Mouse (Mus musculus) hindbrain, embryonic 14.5 days (tissue): Measurements from ENCODE around the gene Tcea2. TPM values are rescaled to one million over a fixed set of nuclear protein-coding genes. Genes with fewer than 3 reads are reported as not detected.

ENCODE experiments used
- ATAC-seq: fragments of 200-750 bp; cut with Nextera tagmentation; 2 replicates; pipeline ENCODE4 v1.8.0; 2017; ENCODE audit warnings: moderate number of reproducible peaks, mild to moderate bottlenecking, moderate TSS enrichment, moderate library complexity; ENCODE audit not compliant: low FRiP score
- DNase-seq: peaks from one replicate; pipeline ENCODE4 v3.0.0-alpha.2; 2015; ENCODE audit warnings: low spot score
- H3K27ac ChIP-seq: fragments of 300-500 bp; sonication (generic); 2 replicates; pipeline ENCODE4 v1.5.1; 2014; ENCODE audit warnings: mild to moderate bottlenecking, moderate library complexity
- H3K27me3 ChIP-seq: fragments of 300-500 bp; sonication (generic); 2 replicates; pipeline ENCODE4 v1.6.1; 2014; ENCODE audit warnings: mild to moderate bottlenecking, low read length, mixed read lengths; ENCODE audit not compliant: control insufficient read depth, insufficient read depth
- H3K36me3 ChIP-seq: fragments of 300-500 bp; sonication (generic); replicated peaks from 2 replicates; pipeline ENCODE4 v1.6.1; 2014; ENCODE audit not compliant: control insufficient read depth, insufficient read depth
- H3K4me1 ChIP-seq: fragments of 300-500 bp; sonication (generic); replicated peaks from 2 replicates; pipeline ENCODE4 v1.6.1; 2014; ENCODE audit warnings: antibody characterized with exemption, low read length, mixed read lengths; ENCODE audit not compliant: control insufficient read depth, insufficient read depth
- H3K4me2 ChIP-seq: fragments of 300-500 bp; sonication (generic); replicated peaks from 2 replicates; pipeline ENCODE4 v1.6.1; 2014; ENCODE audit warnings: mild to moderate bottlenecking, moderate library complexity
- H3K4me3 ChIP-seq: fragments of 300-500 bp; sonication (generic); replicated peaks from 2 replicates; pipeline ENCODE4 v1.5.1; 2014; ENCODE audit warnings: mild to moderate bottlenecking, low read length
- H3K9ac ChIP-seq: fragments of 300-500 bp; sonication (generic); 2 replicates; pipeline ENCODE4 v1.6.1; 2014
- H3K9me3 ChIP-seq: fragments of 300-500 bp; sonication (generic); 2 replicates; pipeline ENCODE4 v1.6.1; 2016; ENCODE audit warnings: low read length; ENCODE audit not compliant: control insufficient read depth
- WGBS: fragments of 180-500 bp; shearing (Covaris S2); extraction: QIAGEN DNeasy Blood & Tissue Kit; methylation state at CpG from one replicate; pipeline ENCODE4 v1.1.7; 2014; 5-methylcytosine and 5-hydroxymethylcytosine counted together
- polyA plus RNA-seq: library from polyadenylated mRNA; unstranded; fragments of >200 nt; fragmentation: Nextera tagmentation; extraction: Ambion mirVana; gene quantifications from 2 replicates; pipeline ENCODE4 v1.2.1, GENCODE M21; 2014

Tcea2 gene
- polyA plus RNA-seq, 1 experiment from 2014 or later, result 50.4 TPM

- no peaks in the 10 kb centered on the region for H3K36me3 ChIP-seq
- peak within 1 kb of the TSS; percentile 56 for H3K9ac ChIP-seq
- peak within 1 kb of the TSS; percentile 38 for H3K4me3 ChIP-seq
- under 1% methylated on average over 41 of the region's 43 CpGs for WGBS
- DNase-seq (no peak), ATAC-seq (0 out of 2 replicates have a peak, but pooled peaks have one; percentile 26)
- peaks cover 27% of the 10 kb centered on the region for H3K4me1 ChIP-seq
- peak within 1 kb of the TSS; percentile 63 for H3K4me2 ChIP-seq
- peak within 1 kb of the TSS; percentile 47 for H3K27ac ChIP-seq
- H3K9me3 ChIP-seq, result no peaks in the 10 kb centered on the region
- H3K27me3 ChIP-seq, result peaks cover 54% of the 10 kb centered on the region
These were observed 8.8 kb upstream of the Tcea2 start, which contains the start of gene Sox18 for GRCm38 (mm10) chr2:181671326-181671725. Sox18 (minus strand) TSS chr2:181671640.

GRCm38 (mm10) chr2:181671984-181672383 lies 8.1 kb upstream of the Tcea2 start:
- Histone ChIP-seq H3K4me3 (peak overlapping the region; percentile 38; the same call in 1 of the 2 replicates), H3K27ac (no peak overlapping the region), H3K27me3 (peaks cover 54% of the 10 kb centered on the region), H3K4me2 (peak overlapping the region; percentile 63), H3K9me3 (no peaks in the 10 kb centered on the region), H3K4me1 (peaks cover 28% of the 10 kb centered on the region), H3K36me3 (no peaks in the 10 kb centered on the region), H3K9ac (no peak overlapping the region)
- ATAC-seq, result no peak
- DNase-seq, result no peak
- WGBS, result 26% methylated on average over 7 of the region's 7 CpGs

DNA sequence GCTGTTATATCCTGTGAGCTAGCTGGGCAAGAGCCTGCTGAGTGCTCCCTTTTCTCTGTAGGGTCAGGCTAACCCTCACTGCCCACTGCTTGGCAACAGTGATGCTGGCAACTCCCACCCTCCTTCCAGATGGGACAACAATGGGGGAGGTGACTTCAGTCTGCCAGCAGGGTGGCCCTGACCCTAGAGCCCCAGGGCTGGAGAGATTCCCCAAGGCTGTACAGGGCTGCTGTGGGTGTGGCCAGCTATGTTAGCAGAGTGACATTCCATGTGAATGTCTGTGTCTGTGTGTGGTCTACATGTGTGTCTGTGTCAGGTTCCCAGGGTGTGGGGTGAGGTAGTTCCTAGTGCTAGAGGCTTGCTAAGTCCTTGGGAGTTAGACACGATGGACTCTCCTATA lies 6.6 kb upstream of the Tcea2 start:
- H3K4me3 ChIP-seq, result no peak overlapping the region
- peaks cover 28% of the 10 kb centered on the region for H3K4me1 ChIP-seq
- no peak for ATAC-seq
- no peaks in the 10 kb centered on the region for H3K9me3 ChIP-seq
- peaks cover 47% of the 10 kb centered on the region for H3K27me3 ChIP-seq
- H3K4me2 ChIP-seq, result no peak overlapping the region
- H3K9ac ChIP-seq, result no peak overlapping the region
- DNase-seq, result no peak
- 42% methylated on average over 1 of the region's 1 CpGs for WGBS
- no peaks in the 10 kb centered on the region for H3K36me3 ChIP-seq
- no peak overlapping the region for H3K27ac ChIP-seq

DNA sequence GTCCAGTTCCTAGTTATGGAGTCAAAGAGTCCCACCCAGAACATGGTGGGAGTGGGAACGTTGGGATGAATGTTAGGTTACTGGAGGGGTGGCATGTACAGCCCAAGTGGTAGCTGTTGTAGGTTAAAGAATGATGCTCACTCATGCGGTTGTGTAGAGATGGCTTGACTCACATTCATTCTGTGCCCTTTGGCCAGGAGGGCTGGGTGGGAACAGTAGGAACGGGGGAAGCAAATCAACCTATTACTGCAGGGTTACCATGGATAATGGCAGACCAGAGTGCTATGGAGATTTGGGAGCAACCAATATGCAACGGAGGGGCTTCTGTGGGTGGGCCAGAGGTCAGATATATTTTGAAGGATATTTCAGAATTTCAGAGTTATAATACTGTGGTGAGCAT lies 5.2 kb upstream of the Tcea2 start:
- 76% methylated on average over 4 of the region's 4 CpGs for WGBS
- Histone ChIP-seq H3K27me3 (peaks cover 33% of the 10 kb centered on the region), H3K9ac (no peak overlapping the region), H3K36me3 (no peaks in the 10 kb centered on the region), H3K27ac (peak overlapping the region; percentile 22; the same call in 1 of the 2 replicates), H3K9me3 (no peaks in the 10 kb centered on the region), H3K4me1 (peaks cover 28% of the 10 kb centered on the region), H3K4me2 (no peak overlapping the region), H3K4me3 (no peak overlapping the region)
- ATAC-seq, result no peak
- DNase-seq, result no peak

GRCm38 (mm10) chr2:181675454-181675853 lies 4.7 kb upstream of the Tcea2 start:
- DNase-seq (peak; percentile 46), ATAC-seq (no peak)
- peak overlapping the region; percentile 5; the same call in 1 of the 2 replicates for H3K9ac ChIP-seq
- peak overlapping the region; percentile 44 for H3K4me2 ChIP-seq
- no peak overlapping the region for H3K4me3 ChIP-seq
- no peaks in the 10 kb centered on the region for H3K36me3 ChIP-seq
- peaks cover 27% of the 10 kb centered on the region for H3K27me3 ChIP-seq
- WGBS, result 3% methylated on average over 14 of the region's 14 CpGs
- H3K9me3 ChIP-seq, result no peaks in the 10 kb centered on the region
- peak overlapping the region; percentile 59 for H3K27ac ChIP-seq
- peaks cover 23% of the 10 kb centered on the region for H3K4me1 ChIP-seq

DNA sequence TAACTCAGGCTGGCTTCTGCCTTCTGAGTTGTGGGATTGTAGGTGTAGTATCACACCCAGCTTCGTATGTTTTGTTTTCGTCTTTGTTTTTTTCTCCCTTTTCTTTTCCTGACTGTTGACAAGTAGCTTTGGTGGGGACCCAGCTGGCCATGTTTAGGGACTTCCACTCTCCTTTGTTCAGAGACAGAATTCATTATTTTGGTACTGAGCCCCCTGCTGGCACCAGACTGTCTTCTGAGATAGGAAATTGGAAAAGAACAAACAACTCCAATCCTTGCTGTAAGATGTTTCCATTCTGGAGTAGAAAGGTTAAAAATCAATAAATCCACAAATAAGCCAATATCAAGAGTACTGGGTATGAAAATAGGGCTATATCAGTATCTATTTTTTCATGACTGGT lies 3.7 kb upstream of the Tcea2 start:
- Histone ChIP-seq H3K9me3 (no peaks in the 10 kb centered on the region), H3K4me3 (no peak overlapping the region), H3K4me2 (no peak overlapping the region), H3K36me3 (no peaks in the 10 kb centered on the region), H3K4me1 (peaks cover 22% of the 10 kb centered on the region), H3K27ac (peak overlapping the region; percentile 59), H3K27me3 (peaks cover 18% of the 10 kb centered on the region), H3K9ac (peak overlapping the region; percentile 24; the same call in 1 of the 2 replicates)
- 29% methylated on average over 2 of the region's 2 CpGs for WGBS
- ATAC-seq (no peak), DNase-seq (peak; percentile 39)

- Histone ChIP-seq H3K9me3 (no peaks in the 10 kb centered on the region), H3K9ac (no peak overlapping the region), H3K4me2 (no peak overlapping the region), H3K27me3 (peaks cover 10% of the 10 kb centered on the region), H3K4me1 (peaks cover 27% of the 10 kb centered on the region), H3K4me3 (no peak overlapping the region), H3K36me3 (no peaks in the 10 kb centered on the region), H3K27ac (no peak overlapping the region)
- no peak for DNase-seq
- no peak for ATAC-seq
- 56% methylated on average over 5 of the region's 5 CpGs for WGBS
These were observed 2.9 kb upstream of the Tcea2 start for GRCm38 (mm10) chr2:181677096-181677754.

- 60% methylated on average over 3 of the region's 3 CpGs for WGBS
- H3K4me3 ChIP-seq, result no peak overlapping the region
- peaks cover 27% of the 10 kb centered on the region for H3K4me1 ChIP-seq
- DNase-seq (no peak), ATAC-seq (no peak)
- H3K4me2 ChIP-seq, result no peak overlapping the region
- peaks cover 5% of the 10 kb centered on the region for H3K27me3 ChIP-seq
- H3K9ac ChIP-seq, result no peak overlapping the region
- no peaks in the 10 kb centered on the region for H3K9me3 ChIP-seq
- no peak overlapping the region for H3K27ac ChIP-seq
- H3K36me3 ChIP-seq, result no peaks in the 10 kb centered on the region
These were observed 2.4 kb upstream of the Tcea2 start for GRCm38 (mm10) chr2:181677755-181678098.

DNA sequence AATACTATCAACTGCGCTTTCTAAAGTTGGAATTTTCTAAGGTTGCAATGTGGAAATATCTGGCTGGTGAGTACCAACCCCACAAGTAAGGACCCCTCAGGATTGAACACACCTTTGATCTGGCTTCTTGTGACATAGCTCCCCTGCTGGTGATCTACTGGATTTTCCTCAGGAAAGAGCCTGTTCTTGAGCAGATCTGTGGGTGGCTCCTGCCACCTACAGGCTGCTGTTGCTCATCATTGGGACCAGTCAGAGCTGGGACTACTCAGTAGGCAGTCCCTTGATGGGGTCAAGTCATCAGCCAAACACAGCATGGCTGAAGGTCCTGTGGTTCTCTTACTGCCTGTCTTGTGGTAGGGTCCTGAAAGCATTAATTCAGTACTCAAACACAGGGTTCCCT lies 1.3 kb upstream of the Tcea2 start:
- DNase-seq (peak; percentile 76), ATAC-seq (peak; percentile 56)
- no peak overlapping the region for H3K9ac ChIP-seq
- H3K4me2 ChIP-seq, result no peak overlapping the region
- H3K4me1 ChIP-seq, result peaks cover 27% of the 10 kb centered on the region
- no peaks in the 10 kb centered on the region for H3K9me3 ChIP-seq
- WGBS, result 57% methylated on average over 1 of the region's 1 CpGs
- no peak overlapping the region for H3K4me3 ChIP-seq
- no peaks in the 10 kb centered on the region for H3K36me3 ChIP-seq
- no peak overlapping the region for H3K27ac ChIP-seq
- H3K27me3 ChIP-seq, result no peaks in the 10 kb centered on the region
